Mouse (Mus musculus) CH12.LX (cell line): ENCODE measurements at regions not wholly inside any gene's neighbourhood (a gene's known extent, or its start where the extent isn't known, plus 50 kb on each side); places are given as distances from the start of the nearest gene placed in this dataset.

Source experiments
- DNase-seq: peaks from one replicate; pipeline ENCODE4 v3.0.0-alpha.2; 2013; ENCODE audit errors: extremely low read depth
- H3K27ac ChIP-seq: 2 replicates; pipeline ENCODE4 v1.5.1; 2012; ENCODE audit warnings: low read depth, mild to moderate bottlenecking, control low read depth, moderate library complexity; ENCODE audit not compliant: insufficient read depth
- H3K27me3 ChIP-seq: replicated peaks from 2 replicates; pipeline ENCODE3; 2012; ENCODE audit warnings: inconsistent platforms
- H3K36me3 ChIP-seq, 2 experiments: replicated peaks in 1 of 2; 2 replicates each; pipeline versions ENCODE3 to v1.6.1; 2012; ENCODE audit warnings: inconsistent platforms in 1 of 2, low read length in 1 of 2, mild to moderate bottlenecking in 1 of 2, mixed read lengths in 1 of 2, moderate library complexity in 1 of 2; ENCODE audit not compliant: control insufficient read depth in 1 of 2, insufficient read depth in 1 of 2
- H3K4me1 ChIP-seq, 2 experiments: 2 replicates each; pipeline ENCODE4 v1.6.1; 2012; ENCODE audit warnings: inconsistent platforms in 1 of 2, moderate library complexity in 1 of 2; ENCODE audit not compliant: insufficient read depth in 2 of 2, control insufficient read depth in 1 of 2
- H3K4me2 ChIP-seq: 2 replicates; pipeline ENCODE4 v1.6.1; 2012; ENCODE audit warnings: low read depth, mild to moderate bottlenecking, control low read depth; ENCODE audit not compliant: poor library complexity, insufficient read depth, severe bottlenecking
- H3K4me3 ChIP-seq, 3 experiments: fragments of 150-350 bp in 1 of 3; sonication (generic) in 1 of 3; replicated peaks in 1 of 3; 2 replicates each; pipeline versions ENCODE3 to v1.5.1; 2011 to 2012; ENCODE audit warnings: low read depth in 2 of 3, low read length in 2 of 3, mild to moderate bottlenecking in 2 of 3, moderate library complexity in 2 of 3, control low read depth in 1 of 3, improper control_type of control experiment in 1 of 3, inconsistent platforms in 1 of 3, mixed read lengths in 1 of 3; ENCODE audit not compliant: poor library complexity in 1 of 3
- H3K79me2 ChIP-seq: replicated peaks from 2 replicates; pipeline ENCODE4 v1.6.1; 2012; ENCODE audit warnings: mild to moderate bottlenecking, moderate library complexity; ENCODE audit not compliant: control insufficient read depth, poor library complexity, insufficient read depth, severe bottlenecking; ENCODE audit errors: extremely low read depth
- H3K9ac ChIP-seq: 2 replicates; pipeline ENCODE4 v1.6.1; 2012; ENCODE audit warnings: low read depth, mild to moderate bottlenecking, control low read depth, moderate library complexity; ENCODE audit not compliant: insufficient read depth
- H3K9me3 ChIP-seq: replicated peaks from 2 replicates; pipeline ENCODE3; 2012; ENCODE audit warnings: low read length, inconsistent platforms, mixed read lengths
- CHD1 ChIP-seq: IDR thresholded peaks from 2 replicates; pipeline ENCODE4 v1.6.1; 2012; ENCODE audit warnings: low read depth, low read length, improper control_type of control experiment, inconsistent platforms
- CHD2 ChIP-seq: IDR thresholded peaks from 2 replicates; pipeline ENCODE4 v1.6.1; 2011; ENCODE audit warnings: low read length, improper control_type of control experiment
- CTCF ChIP-seq, 2 experiments: IDR thresholded peaks in 1 of 2; conservative IDR thresholded peaks in 1 of 2; 2 replicates each; pipeline ENCODE4 v1.5.1; 2011 to 2012; ENCODE audit warnings: low read depth in 2 of 2, low read length in 2 of 2, improper control_type of control experiment in 1 of 2, inconsistent platforms in 1 of 2, mild to moderate bottlenecking in 1 of 2, moderate library complexity in 1 of 2
- E2F4 ChIP-seq: IDR thresholded peaks from 2 replicates; pipeline ENCODE4 v1.6.1; 2011; ENCODE audit warnings: low read depth, low read length, improper control_type of control experiment; ENCODE audit not compliant: insufficient replicate concordance
- EP300 ChIP-seq: IDR thresholded peaks from 2 replicates; pipeline ENCODE4 v1.6.1; 2011; ENCODE audit warnings: low read length, improper control_type of control experiment
- ETS1 ChIP-seq: conservative IDR thresholded peaks from 2 replicates; pipeline ENCODE4 v1.6.1; 2012; ENCODE audit warnings: low read depth, mild to moderate bottlenecking, inconsistent platforms, low read length, improper control_type of control experiment, moderate library complexity
- GABPA ChIP-seq: IDR thresholded peaks from 2 replicates; pipeline ENCODE4 v1.6.1; 2012; ENCODE audit warnings: low read depth, low read length, improper control_type of control experiment, inconsistent platforms; ENCODE audit not compliant: insufficient replicate concordance
- HCFC1 ChIP-seq: IDR thresholded peaks from 2 replicates; pipeline ENCODE4 v1.6.1; 2012; ENCODE audit warnings: low read depth, mild to moderate bottlenecking, inconsistent platforms, low read length, improper control_type of control experiment
- IRF4 ChIP-seq: IDR thresholded peaks from 2 replicates; pipeline ENCODE4 v1.6.1; 2014; ENCODE audit warnings: low read depth, mild to moderate bottlenecking, inconsistent platforms, low read length, improper control_type of control experiment
- JUN ChIP-seq: IDR thresholded peaks from 2 replicates; pipeline ENCODE4 v1.6.1; 2011; ENCODE audit warnings: low read depth, mild to moderate bottlenecking, low read length, improper control_type of control experiment, moderate library complexity; ENCODE audit not compliant: insufficient read depth
- JUND ChIP-seq: conservative IDR thresholded peaks from 2 replicates; pipeline ENCODE4 v1.6.1; 2011; ENCODE audit warnings: low read depth, low read length, improper control_type of control experiment
- KAT2A ChIP-seq: IDR thresholded peaks from 2 replicates; pipeline ENCODE4 v1.6.1; 2012; ENCODE audit warnings: low read length, improper control_type of control experiment, inconsistent platforms; ENCODE audit not compliant: insufficient replicate concordance
- MAFK ChIP-seq: IDR thresholded peaks from 2 replicates; pipeline ENCODE4 v1.6.1; 2011; ENCODE audit warnings: low read length, improper control_type of control experiment; ENCODE audit not compliant: insufficient replicate concordance
- MEF2A ChIP-seq: IDR thresholded peaks from 2 replicates; pipeline ENCODE4 v1.6.1; 2014; ENCODE audit warnings: low read depth, mild to moderate bottlenecking, inconsistent platforms, low read length, improper control_type of control experiment, borderline replicate concordance
- MYC ChIP-seq: IDR thresholded peaks from 2 replicates; pipeline ENCODE4 v1.6.1; 2011; ENCODE audit warnings: low read depth, mild to moderate bottlenecking, improper control_type of control experiment, low read length
- NELFE ChIP-seq: IDR thresholded peaks from 2 replicates; pipeline ENCODE4 v1.6.1; 2011; ENCODE audit warnings: low read depth, low read length, improper control_type of control experiment
- NRF1 ChIP-seq: IDR thresholded peaks from 2 replicates; pipeline ENCODE4 v1.6.1; 2014; ENCODE audit warnings: low read depth, mild to moderate bottlenecking, inconsistent platforms, low read length, improper control_type of control experiment, moderate library complexity
- PAX5 ChIP-seq: IDR thresholded peaks from 2 replicates; pipeline ENCODE4 v1.6.1; 2012; ENCODE audit warnings: low read length, inconsistent platforms, mixed read lengths
- POLR2A ChIP-seq: IDR thresholded peaks from 2 replicates; pipeline ENCODE4 v1.6.1; 2011; ENCODE audit warnings: low read depth, mild to moderate bottlenecking, improper control_type of control experiment, low read length
- POLR2AphosphoS2 ChIP-seq: IDR thresholded peaks from 2 replicates; pipeline ENCODE4 v1.6.1; 2011; ENCODE audit warnings: low read depth, low read length, improper control_type of control experiment
- RAD21 ChIP-seq: IDR thresholded peaks from 2 replicates; pipeline ENCODE4 v1.6.1; 2011; ENCODE audit warnings: low read depth, mild to moderate bottlenecking, low read length, improper control_type of control experiment, moderate library complexity
- TCF12 ChIP-seq: IDR thresholded peaks from 2 replicates; pipeline ENCODE4 v1.6.1; 2014; ENCODE audit warnings: low read depth, mild to moderate bottlenecking, inconsistent platforms, low read length, improper control_type of control experiment
- UBTF ChIP-seq: IDR thresholded peaks from 2 replicates; pipeline ENCODE4 v1.6.1; 2012; ENCODE audit warnings: low read depth, mild to moderate bottlenecking, inconsistent platforms, low read length, improper control_type of control experiment, moderate library complexity
- USF1 ChIP-seq: IDR thresholded peaks from 2 replicates; pipeline ENCODE4 v1.6.1; 2014; ENCODE audit warnings: low read depth, mild to moderate bottlenecking, inconsistent platforms, low read length, improper control_type of control experiment
- ZC3H11A ChIP-seq: IDR thresholded peaks from 2 replicates; pipeline ENCODE4 v1.6.1; 2012; ENCODE audit warnings: low read depth, mild to moderate bottlenecking, inconsistent platforms, low read length, improper control_type of control experiment
- ZKSCAN1 ChIP-seq: IDR thresholded peaks from 2 replicates; pipeline ENCODE4 v1.6.1; 2012; ENCODE audit warnings: low read depth, inconsistent platforms, low read length, improper control_type of control experiment, borderline replicate concordance
- ZMIZ1 ChIP-seq: IDR thresholded peaks from 2 replicates; pipeline ENCODE4 v1.6.1; 2012; ENCODE audit warnings: low read depth, mild to moderate bottlenecking, inconsistent platforms, low read length, improper control_type of control experiment
- ZNF384 ChIP-seq: IDR thresholded peaks from 2 replicates; pipeline ENCODE4 v1.6.1; 2012; ENCODE audit warnings: low read depth, low read length, improper control_type of control experiment, inconsistent platforms
- dilution Hi-C: fragments of 300-500 bp; cut with MboI; formaldehyde crosslinking; loops from 2 replicates; pipeline ENCODE4 v1.14.3; 2020; ENCODE audit warnings: low sequenced_read_pairs; ENCODE audit not compliant: extremely low pct_unique_long_range_greater_than_20kb, extremely low pct_ligation_motif_present
- in situ Hi-C: fragments of 300-500 bp; cut with MboI; formaldehyde crosslinking; loops from 3 replicates; pipeline ENCODE4 v1.14.3; 2019; ENCODE audit warnings: low sequenced_read_pairs, low pct_ligation_motif_present, low pct_unique_long_range_greater_than_20kb, mixed read lengths

GRCm38 (mm10) chr16:82431811-82432210 lies 396.4 kb upstream of the Gm21833 start:
- no peak overlapping the region for H3K9ac ChIP-seq
- H3K27me3 ChIP-seq: no peaks in the 10 kb centered on the region
- TF ChIP-seq ZMIZ1: no peak
- no peak for TF ChIP-seq CHD1
- no peak for TF ChIP-seq JUN
- no peak for TF ChIP-seq POLR2AphosphoS2
- TF ChIP-seq CHD2: no peak
- TF ChIP-seq JUND: no peak
- no peak for TF ChIP-seq MAFK
- no peak for TF ChIP-seq HCFC1
- TF ChIP-seq NELFE: no peak
- TF ChIP-seq KAT2A: no peak
- no peak for TF ChIP-seq TCF12
- no peak for TF ChIP-seq UBTF
- TF ChIP-seq CTCF (conservative IDR thresholded peaks at IDR 0.05 in 1 of 2, IDR thresholded peaks at IDR 0.05 in 1 of 2; ENCODE audit: low read depth in 2 of 2, low read length in 2 of 2): no peak
- TF ChIP-seq USF1: no peak
- H3K4me1 ChIP-seq: no peaks in the 10 kb centered on the region
- peaks cover 31% of the 10 kb centered on the region for H3K9me3 ChIP-seq
- in situ Hi-C loops: no loop called here
- H3K36me3 ChIP-seq: no peaks in the 10 kb centered on the region
- DNase-seq: no peak
- H3K4me3 ChIP-seq: no peak overlapping the region
- H3K27ac ChIP-seq: no peak overlapping the region
- H3K79me2 ChIP-seq: no peaks in the 10 kb centered on the region
- dilution Hi-C loops: no loop called here
- H3K4me2 ChIP-seq: no peak overlapping the region

- no peak for DNase-seq
- peaks cover 34% of the 10 kb centered on the region for H3K9me3 ChIP-seq
- H3K79me2 ChIP-seq: no peaks in the 10 kb centered on the region
- H3K4me1 ChIP-seq: no peaks in the 10 kb centered on the region
- H3K27ac ChIP-seq: no peak overlapping the region
- TF ChIP-seq ZNF384: no peak
- no peak for TF ChIP-seq JUND
- no peak for TF ChIP-seq MYC
- no peak for TF ChIP-seq ZC3H11A
- TF ChIP-seq POLR2A: no peak
- no peak for TF ChIP-seq ETS1
- no peak for TF ChIP-seq GABPA
- no peak for TF ChIP-seq MEF2A
- no peak for TF ChIP-seq POLR2AphosphoS2
- no peak for TF ChIP-seq TCF12
- TF ChIP-seq PAX5: no peak
- TF ChIP-seq NRF1: no peak
- no peak for TF ChIP-seq KAT2A
- no peak for TF ChIP-seq EP300
- TF ChIP-seq IRF4: no peak
- no peak for TF ChIP-seq RAD21
- no peak for TF ChIP-seq ZKSCAN1
- no peak for TF ChIP-seq E2F4
- dilution Hi-C loops (no loop called here), in situ Hi-C loops (no loop called here)
- no peaks in the 10 kb centered on the region for H3K36me3 ChIP-seq
- H3K4me2 ChIP-seq: no peak overlapping the region
- no peak overlapping the region for H3K4me3 ChIP-seq
- H3K9ac ChIP-seq: no peak overlapping the region
- no peaks in the 10 kb centered on the region for H3K27me3 ChIP-seq
Measured at GRCm38 (mm10) chr16:82460872-82461271, 367.3 kb upstream of the Gm21833 start.
